Mouse (Mus musculus): ENCODE measurements at regions not wholly inside any gene's neighbourhood (a gene's known extent, or its start where the extent isn't known, plus 50 kb on each side); places are given as distances from the start of the nearest gene placed in this dataset.
"Not testable (repeated sequence)": the region's sequence is repeated elsewhere in the genome, so short reads cannot be mapped to it uniquely, and the experiment has no call there.

- Histone ChIP-seq H3K36me3 (ENCODE audit: control insufficient read depth, insufficient read depth, low read length) (no peaks in the 10 kb centered on the region), H3K4me3 (ENCODE audit: control insufficient read depth, insufficient read depth, low read length) (no peak overlapping the region), H3K4me1 (replicated peaks; ENCODE audit: control insufficient read depth, insufficient read depth, low read length) (no peaks in the 10 kb centered on the region), H3K27me3 (ENCODE audit: control insufficient read depth, insufficient read depth, low read length) (no peaks in the 10 kb centered on the region), H3K27ac (ENCODE audit: control insufficient read depth, insufficient read depth, low read length) (no peak overlapping the region)
- DNase-seq: no peak
- TF ChIP-seq POLR2A (IDR thresholded peaks at IDR 0.05; ENCODE audit: control insufficient read depth, extremely low read depth, insufficient read depth, low read length, poor library complexity): no peak
- no peak for TF ChIP-seq CTCF (IDR thresholded peaks at IDR 0.05; ENCODE audit: borderline replicate concordance, control insufficient read depth, extremely low read depth, insufficient read depth, low read length, poor library complexity)
- 74% methylated on average over 2 of the region's 2 CpGs for WGBS
These were observed 363.2 kb upstream of the Cwc22 start for GRCm38 (mm10) chr2:78309361-78309760.

- 88% methylated on average over 4 of the region's 4 CpGs for WGBS
- TF ChIP-seq POLR2A (IDR thresholded peaks at IDR 0.05; ENCODE audit: control insufficient read depth, extremely low read depth, insufficient read depth, low read length, poor library complexity): no peak
- Histone ChIP-seq H3K36me3 (ENCODE audit: control insufficient read depth, insufficient read depth, low read length) (no peaks in the 10 kb centered on the region), H3K4me1 (replicated peaks; ENCODE audit: control insufficient read depth, insufficient read depth, low read length) (no peaks in the 10 kb centered on the region), H3K27me3 (ENCODE audit: control insufficient read depth, insufficient read depth, low read length) (no peaks in the 10 kb centered on the region), H3K27ac (ENCODE audit: control insufficient read depth, insufficient read depth, low read length) (no peak overlapping the region), H3K4me3 (ENCODE audit: control insufficient read depth, insufficient read depth, low read length) (no peak overlapping the region)
- DNase-seq: no peak
These were observed 360.7 kb upstream of the Cwc22 start for GRCm38 (mm10) chr2:78306897-78307296.

GRCm38 (mm10) chr2:78291665-78292064 lies 345.5 kb upstream of the Cwc22 start:
- Histone ChIP-seq H3K27me3 (ENCODE audit: control insufficient read depth, insufficient read depth, low read length) (no peaks in the 10 kb centered on the region), H3K4me1 (replicated peaks; ENCODE audit: control insufficient read depth, insufficient read depth, low read length) (no peaks in the 10 kb centered on the region), H3K4me3 (ENCODE audit: control insufficient read depth, insufficient read depth, low read length) (no peak overlapping the region), H3K27ac (ENCODE audit: control insufficient read depth, insufficient read depth, low read length) (no peak overlapping the region), H3K36me3 (ENCODE audit: control insufficient read depth, insufficient read depth, low read length) (no peaks in the 10 kb centered on the region)
- DNase-seq: no peak
- WGBS: 31% methylated on average over 1 of the region's 1 CpGs
- TF ChIP-seq POLR2A (IDR thresholded peaks at IDR 0.05; ENCODE audit: control insufficient read depth, extremely low read depth, insufficient read depth, low read length, poor library complexity): no peak
- no peak for TF ChIP-seq CTCF (IDR thresholded peaks at IDR 0.05; ENCODE audit: borderline replicate concordance, control insufficient read depth, extremely low read depth, insufficient read depth, low read length, poor library complexity)

- Histone ChIP-seq H3K4me3 (ENCODE audit: control insufficient read depth, insufficient read depth, low read length) (no peak overlapping the region), H3K27ac (ENCODE audit: control insufficient read depth, insufficient read depth, low read length) (no peak overlapping the region), H3K36me3 (ENCODE audit: control insufficient read depth, insufficient read depth, low read length) (no peaks in the 10 kb centered on the region), H3K4me1 (replicated peaks; ENCODE audit: control insufficient read depth, insufficient read depth, low read length) (no peaks in the 10 kb centered on the region), H3K27me3 (ENCODE audit: control insufficient read depth, insufficient read depth, low read length) (no peaks in the 10 kb centered on the region)
- no peak for TF ChIP-seq CTCF (IDR thresholded peaks at IDR 0.05; ENCODE audit: borderline replicate concordance, control insufficient read depth, extremely low read depth, insufficient read depth, low read length, poor library complexity)
- TF ChIP-seq POLR2A (IDR thresholded peaks at IDR 0.05; ENCODE audit: control insufficient read depth, extremely low read depth, insufficient read depth, low read length, poor library complexity): no peak
- DNase-seq: no peak
These were observed 338.6 kb upstream of the Cwc22 start for GRCm38 (mm10) chr2:78284806-78285205.

- H3K27ac ChIP-seq (ENCODE audit: control insufficient read depth, insufficient read depth, low read length): no peak overlapping the region
- 77% methylated on average over 4 of the region's 4 CpGs for WGBS
- no peak for TF ChIP-seq POLR2A (IDR thresholded peaks at IDR 0.05; ENCODE audit: control insufficient read depth, extremely low read depth, insufficient read depth, low read length, poor library complexity)
- TF ChIP-seq CTCF (IDR thresholded peaks at IDR 0.05; ENCODE audit: borderline replicate concordance, control insufficient read depth, extremely low read depth, insufficient read depth, low read length, poor library complexity): no peak
These were observed 337.4 kb upstream of the Cwc22 start for GRCm38 (mm10) chr2:78283605-78284004.

GRCm38 (mm10) chr2:78281846-78282245 lies 335.7 kb upstream of the Cwc22 start:
- not testable (repeated sequence) for H3K4me3 ChIP-seq (ENCODE audit: control insufficient read depth, insufficient read depth, low read length); DNase-seq; H3K27ac ChIP-seq (ENCODE audit: control insufficient read depth, insufficient read depth, low read length); H3K27me3 ChIP-seq (ENCODE audit: control insufficient read depth, insufficient read depth, low read length); H3K36me3 ChIP-seq (ENCODE audit: control insufficient read depth, insufficient read depth, low read length); H3K4me1 ChIP-seq (replicated peaks; ENCODE audit: control insufficient read depth, insufficient read depth, low read length)
- 90% methylated on average over 6 of the region's 6 CpGs for WGBS

More at GRCm38 (mm10) chr2:78283605-78284004, 337.4 kb upstream of the Cwc22 start:
- H3K36me3 ChIP-seq (ENCODE audit: control insufficient read depth, insufficient read depth, low read length): no peaks in the 10 kb centered on the region
- no peaks in the 10 kb centered on the region for H3K27me3 ChIP-seq (ENCODE audit: control insufficient read depth, insufficient read depth, low read length)
- DNase-seq: no peak
- H3K4me3 ChIP-seq (ENCODE audit: control insufficient read depth, insufficient read depth, low read length): no peak overlapping the region
- no peaks in the 10 kb centered on the region for H3K4me1 ChIP-seq (replicated peaks; ENCODE audit: control insufficient read depth, insufficient read depth, low read length)

GRCm38 (mm10) chr2:78280219-78280915 lies 334.2 kb upstream of the Cwc22 start:
- TF ChIP-seq POLR2A (IDR thresholded peaks at IDR 0.05; ENCODE audit: control insufficient read depth, extremely low read depth, insufficient read depth, low read length, poor library complexity): no peak
- no peak for TF ChIP-seq CTCF (IDR thresholded peaks at IDR 0.05; ENCODE audit: borderline replicate concordance, control insufficient read depth, extremely low read depth, insufficient read depth, low read length, poor library complexity)
- Histone ChIP-seq H3K4me1 (replicated peaks; ENCODE audit: control insufficient read depth, insufficient read depth, low read length) (no peaks in the 10 kb centered on the region), H3K4me3 (ENCODE audit: control insufficient read depth, insufficient read depth, low read length) (no peak overlapping the region), H3K36me3 (ENCODE audit: control insufficient read depth, insufficient read depth, low read length) (no peaks in the 10 kb centered on the region), H3K27ac (ENCODE audit: control insufficient read depth, insufficient read depth, low read length) (no peak overlapping the region), H3K27me3 (ENCODE audit: control insufficient read depth, insufficient read depth, low read length) (no peaks in the 10 kb centered on the region)
- no peak for DNase-seq
- WGBS: 92% methylated on average over 5 of the region's 5 CpGs

Data from thymus, adult 2 months (tissue).